Mouse (Mus musculus) frontal cortex, postnatal 25 days (tissue): ENCODE results near the gene Eddm3b.
"Not testable (repeated sequence)": the region's sequence is repeated elsewhere in the genome, so short reads cannot be mapped to it uniquely, and the experiment has no call there.

Experiments used
- DNase-seq, 2 experiments: peaks; one replicate each; pipeline ENCODE4 v3.0.0; 2022; ENCODE audit warnings: low spot score in 2 of 2

Eddm3b gene

GRCm38 (mm10) chr14:51142568-51142967 lies 28.3 kb downstream of the Eddm3b start:
- no peak for DNase-seq

- DNase-seq: no peak
Measured at GRCm38 (mm10) chr14:51143287-51143686, 29.1 kb downstream of the Eddm3b start.

GRCm38 (mm10) chr14:51143937-51144336 lies 29.7 kb downstream of the Eddm3b start:
- DNase-seq: no peak

- no peak for DNase-seq
Measured at GRCm38 (mm10) chr14:51144451-51144850, 30.2 kb downstream of the Eddm3b start.

- no peak for DNase-seq
Measured at GRCm38 (mm10) chr14:51145521-51145920, 31.3 kb downstream of the Eddm3b start.

- DNase-seq: no peak
Measured at GRCm38 (mm10) chr14:51146685-51147084, 32.5 kb downstream of the Eddm3b start, which contains the start of gene Rnase1. TSS of gene Rnase1 (minus strand) at chr14:51146785.

GRCm38 (mm10) chr14:51148006-51148405 lies 33.8 kb downstream of the Eddm3b start:
- DNase-seq: no peak

GRCm38 (mm10) chr14:51149164-51149563 lies 34.9 kb downstream of the Eddm3b start:
- DNase-seq: no peak

- no peak for DNase-seq
Measured at GRCm38 (mm10) chr14:51150206-51150831, 36.1 kb downstream of the Eddm3b start.

- no peak for DNase-seq
Measured at GRCm38 (mm10) chr14:51152249-51152870, 38.1 kb downstream of the Eddm3b start.

GRCm38 (mm10) chr14:51156056-51156735 lies 42.0 kb downstream of the Eddm3b start:
- no peak for DNase-seq

- DNase-seq: no peak
Measured at GRCm38 (mm10) chr14:51156736-51157068, 42.5 kb downstream of the Eddm3b start.

GRCm38 (mm10) chr14:51157072-51157471 lies 42.8 kb downstream of the Eddm3b start:
- no peak for DNase-seq

GRCm38 (mm10) chr14:51161976-51162375 lies 47.8 kb downstream of the Eddm3b start, which contains the start of gene Rnase2b:
TSS of gene Rnase2b (plus strand) at chr14:51162260.
- DNase-seq: not testable (repeated sequence)

GRCm38 (mm10) chr14:51163323-51163722 lies 49.1 kb downstream of the Eddm3b start:
- DNase-seq: not testable (repeated sequence)

- DNase-seq: no peak
Measured at GRCm38 (mm10) chr14:51165435-51165834, 51.2 kb downstream of the Eddm3b start.

- no peak for DNase-seq
Measured at GRCm38 (mm10) chr14:51166068-51166467, 51.8 kb downstream of the Eddm3b start.
